Mouse (Mus musculus) cerebellum, adult 18-20 months (tissue): ENCODE data around the gene Prex1.
"Not testable (repeated sequence)": the region's sequence is repeated elsewhere in the genome, so short reads cannot be mapped to it uniquely, and the experiment has no call there.

Experiments
- DNase-seq, 2 experiments: peaks; one replicate each; pipeline ENCODE4 v3.0.0; 2021

The Prex1 gene

GRCm38 (mm10) chr2:166713690-166714426 is at the start of gene Prex1:
Gene Prex1, minus strand, starts transcription at chr2:166713832.
- peak; percentile 91 to 94 for DNase-seq

- no peak for DNase-seq
These were observed 44.3 kb upstream of the Prex1 start for GRCm38 (mm10) chr2:166757969-166758368.

GRCm38 (mm10) chr2:166754760-166755159 is 41.1 kb upstream of the Prex1 start:
- DNase-seq: no peak

DNA sequence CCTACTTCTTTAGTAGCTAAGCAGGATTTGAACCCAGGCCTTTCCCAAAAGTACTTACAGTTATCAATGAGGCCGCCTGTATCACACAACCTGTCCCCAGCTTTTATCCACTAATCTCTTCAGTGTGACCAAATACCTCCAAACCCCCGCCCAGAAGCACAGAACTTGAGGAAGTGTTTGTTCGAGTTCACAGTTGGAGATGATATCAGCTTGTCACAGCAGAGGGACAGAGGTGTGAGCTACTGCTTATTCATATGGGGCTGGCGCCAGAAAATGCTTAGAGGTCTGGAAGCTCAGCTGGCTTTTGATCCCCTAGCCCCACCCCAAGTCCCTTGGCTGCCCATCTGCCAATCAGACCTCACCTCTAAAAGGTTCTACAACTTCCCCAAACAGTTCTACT is 40.6 kb upstream of the Prex1 start:
- DNase-seq: no peak

GRCm38 (mm10) chr2:166750620-166751191 is 37.1 kb upstream of the Prex1 start:
- no peak for DNase-seq

GRCm38 (mm10) chr2:166746261-166746913 is 32.8 kb upstream of the Prex1 start:
- not testable (repeated sequence) for DNase-seq

GRCm38 (mm10) chr2:166745849-166746248 is 32.2 kb upstream of the Prex1 start:
- DNase-seq: no peak

GRCm38 (mm10) chr2:166744433-166744832 is 30.8 kb upstream of the Prex1 start:
- peak; percentile 11 to 14 for DNase-seq

DNA sequence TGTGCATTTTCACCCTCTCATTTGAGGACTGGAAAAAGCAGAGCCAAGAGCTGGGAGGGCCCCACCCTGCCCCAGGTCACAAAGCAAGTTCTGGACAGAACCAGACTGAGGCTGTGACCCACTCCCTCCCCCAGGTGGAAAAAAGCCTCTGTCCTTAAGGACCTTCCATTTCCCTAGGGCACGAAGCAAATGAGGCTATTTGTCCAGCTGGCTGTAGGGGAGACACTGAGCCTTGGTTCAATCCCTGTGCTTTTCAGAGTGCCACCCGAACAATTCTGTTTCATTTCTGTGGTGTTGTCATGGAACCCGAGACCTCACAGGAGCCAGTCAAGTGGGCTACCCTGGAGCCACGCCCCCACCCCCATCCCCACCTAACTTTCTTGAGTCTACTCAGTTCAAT is 29.9 kb upstream of the Prex1 start:
- DNase-seq: no peak

DNA sequence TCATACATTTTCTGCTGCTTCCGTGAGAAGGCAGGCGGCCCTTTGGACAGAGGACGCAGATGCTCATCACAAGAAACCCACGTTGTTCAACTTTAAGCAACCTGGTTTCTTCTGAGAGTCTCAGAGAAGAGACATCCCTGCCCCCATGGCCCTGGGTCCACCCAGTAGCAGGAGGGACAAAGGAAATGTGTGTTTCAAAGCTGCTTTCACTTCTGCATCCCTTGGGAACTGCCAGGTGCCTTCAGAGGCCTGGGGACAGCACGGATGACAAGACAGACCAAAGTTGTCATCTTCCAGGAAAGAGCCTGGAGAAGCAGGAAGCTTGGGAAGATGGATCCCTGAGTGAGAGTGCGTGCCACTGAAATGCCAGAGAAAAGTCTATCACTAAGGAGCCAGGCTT is 27.8 kb upstream of the Prex1 start:
- DNase-seq: no peak

- no peak for DNase-seq
These were observed 26.8 kb upstream of the Prex1 start for GRCm38 (mm10) chr2:166740396-166740795.

GRCm38 (mm10) chr2:166737307-166737706 is 23.7 kb upstream of the Prex1 start:
- no peak for DNase-seq

DNA sequence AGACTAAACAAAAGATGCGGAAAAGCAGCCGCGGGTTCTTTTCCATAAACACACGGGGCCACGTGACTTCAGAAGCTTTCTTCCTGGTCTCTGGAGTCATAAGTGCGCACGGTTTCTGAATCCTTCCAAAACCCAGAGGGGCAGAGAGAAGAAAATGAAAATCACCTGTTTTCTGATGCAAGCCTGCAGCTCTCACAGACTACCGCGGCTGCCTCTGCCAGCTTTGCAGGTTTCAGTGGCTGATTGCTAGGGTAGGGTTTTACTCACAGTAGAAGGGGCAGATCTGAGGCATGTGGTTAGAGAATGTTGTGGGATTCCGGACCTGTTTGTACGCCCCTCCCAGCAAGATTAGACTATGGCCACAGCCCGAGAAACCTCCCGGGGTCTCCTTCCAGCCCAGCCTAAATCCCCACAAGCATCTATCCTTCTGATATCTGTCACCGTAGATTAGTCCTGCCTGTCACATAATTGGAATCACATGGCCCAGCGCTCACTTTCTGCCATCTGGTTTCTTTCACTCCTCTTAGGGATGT is 21.9 kb upstream of the Prex1 start:
- DNase-seq: no peak

DNA sequence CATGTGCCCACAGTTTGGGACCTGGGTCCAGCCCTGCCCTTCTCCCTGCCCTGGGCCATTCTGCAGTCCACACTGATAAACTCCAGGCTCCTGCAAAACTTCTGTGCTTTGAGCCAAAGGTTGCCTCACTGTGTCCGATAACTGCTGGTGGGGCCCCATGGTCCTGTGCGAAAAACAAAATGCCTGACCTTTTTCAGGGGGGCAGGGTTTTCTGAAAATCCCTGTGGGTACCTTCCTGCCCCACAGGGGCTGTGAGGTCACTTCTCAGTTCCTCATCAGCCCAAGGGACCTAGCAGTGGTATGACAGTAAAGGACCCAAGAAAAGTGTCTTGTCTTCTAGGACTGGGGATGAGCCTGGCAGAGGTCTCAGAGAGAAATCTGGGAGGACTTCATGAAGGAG is 19.2 kb upstream of the Prex1 start:
- no peak for DNase-seq

DNA sequence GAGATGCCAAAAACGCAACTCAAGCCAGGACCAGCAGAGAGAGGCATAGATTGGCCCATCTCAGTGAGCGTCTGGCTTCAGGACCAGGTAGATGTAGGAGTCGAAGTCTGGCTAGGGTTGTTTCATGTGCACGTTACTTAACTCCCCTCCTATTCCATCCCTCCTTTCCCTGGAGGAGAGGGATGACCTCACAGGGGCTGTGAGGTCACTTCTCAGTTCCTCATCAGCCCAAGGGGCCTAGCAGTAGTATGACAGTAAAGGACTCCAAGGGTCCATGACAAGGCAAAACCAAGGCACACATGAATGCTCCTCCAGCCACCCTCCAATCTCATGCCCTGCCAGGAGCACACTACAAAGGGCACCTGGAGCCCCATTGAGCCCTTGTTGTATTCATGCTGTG is 18.5 kb upstream of the Prex1 start:
- no peak for DNase-seq

- DNase-seq: not testable (repeated sequence)
These were observed 17.7 kb upstream of the Prex1 start for GRCm38 (mm10) chr2:166731102-166731883.

DNA sequence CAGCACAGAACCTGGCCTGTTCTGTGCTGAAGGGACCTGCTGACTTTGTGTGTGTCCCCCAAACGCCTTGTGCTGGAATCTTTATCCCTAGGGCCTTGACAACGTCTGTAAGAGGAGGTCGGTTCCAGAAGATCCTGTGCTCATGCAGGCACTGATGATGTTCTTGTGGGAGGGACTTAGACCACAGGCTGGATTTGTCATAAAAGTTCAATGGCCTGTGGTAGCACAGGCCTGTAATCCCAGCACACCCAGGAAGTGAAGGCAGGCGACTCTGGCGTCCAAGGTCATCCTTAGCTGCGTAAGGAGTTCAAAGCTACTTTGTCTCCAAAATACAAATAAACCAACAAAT is 16.9 kb upstream of the Prex1 start:
- no peak for DNase-seq

- DNase-seq: no peak
These were observed 16.3 kb upstream of the Prex1 start for GRCm38 (mm10) chr2:166729656-166730566.

GRCm38 (mm10) chr2:166729045-166729444 is 15.4 kb upstream of the Prex1 start:
- no peak for DNase-seq

- no peak for DNase-seq
These were observed 14.6 kb upstream of the Prex1 start for GRCm38 (mm10) chr2:166728261-166728680.

GRCm38 (mm10) chr2:166727790-166728189 is 14.2 kb upstream of the Prex1 start:
- DNase-seq: no peak

- DNase-seq: no peak
These were observed 13.3 kb upstream of the Prex1 start for GRCm38 (mm10) chr2:166726891-166727290.
